Mouse (Mus musculus) embryonic facial prominence, embryonic 13.5 days (tissue): Measurements from ENCODE around the gene Vmn1r119. TPM values are rescaled to one million over a fixed set of nuclear protein-coding genes. Genes with fewer than 3 reads are reported as not detected.
"Not testable (repeated sequence)": the region's sequence is repeated elsewhere in the genome, so short reads cannot be mapped to it uniquely, and the experiment has no call there.

Source experiments
- ATAC-seq: fragments of 200-750 bp; cut with Nextera tagmentation; 2 replicates; pipeline ENCODE4 v1.8.0; 2017; ENCODE audit warnings: low read depth; ENCODE audit not compliant: insufficient number of reproducible peaks, insufficient read depth, low FRiP score, low TSS enrichment
- H3K27ac ChIP-seq: fragments of 300-500 bp; sonication (generic); 2 replicates; pipeline ENCODE4 v1.5.1; 2015; ENCODE audit warnings: moderate library complexity, mild to moderate bottlenecking, inconsistent platforms
- H3K27me3 ChIP-seq: fragments of 300-500 bp; sonication (generic); 2 replicates; pipeline ENCODE4 v1.6.1; 2015; ENCODE audit warnings: mild to moderate bottlenecking, inconsistent platforms
- H3K36me3 ChIP-seq: fragments of 300-500 bp; sonication (generic); 2 replicates; pipeline ENCODE4 v1.6.1; 2015; ENCODE audit warnings: mild to moderate bottlenecking, inconsistent platforms
- H3K4me1 ChIP-seq: fragments of 300-500 bp; sonication (generic); 2 replicates; pipeline ENCODE4 v1.6.1; 2015; ENCODE audit warnings: inconsistent platforms
- H3K4me2 ChIP-seq: fragments of 300-500 bp; sonication (generic); 2 replicates; pipeline ENCODE4 v1.6.1; 2015; ENCODE audit warnings: moderate library complexity, mild to moderate bottlenecking, inconsistent platforms
- H3K4me3 ChIP-seq: fragments of 300-500 bp; sonication (generic); 2 replicates; pipeline ENCODE4 v1.5.1; 2015; ENCODE audit warnings: mild to moderate bottlenecking, inconsistent platforms
- H3K9ac ChIP-seq: fragments of 300-500 bp; sonication (generic); 2 replicates; pipeline ENCODE4 v1.6.1; 2015; ENCODE audit warnings: mild to moderate bottlenecking, inconsistent platforms
- H3K9me3 ChIP-seq: fragments of 300-500 bp; sonication (generic); 2 replicates; pipeline ENCODE4 v1.6.1; 2016; ENCODE audit warnings: inconsistent platforms
- WGBS: fragments of 180-500 bp; shearing (Covaris S2); methylation state at CpG from one replicate; pipeline ENCODE4 v1.1.7; 2015; ENCODE audit warnings: mixed read lengths; 5-methylcytosine and 5-hydroxymethylcytosine counted together
- polyA plus RNA-seq: library from polyadenylated mRNA; unstranded; fragments of >200 nt; fragmentation: Nextera tagmentation; extraction: Ambion mirVana; gene quantifications from 2 replicates; pipeline ENCODE4 v1.2.1, GENCODE M21; 2015

Gene Vmn1r119
- not detected in 2 replicates for polyA plus RNA-seq

GRCm38 (mm10) chr7:21012355-21012754 lies at the start of gene Vmn1r119:
TSS of gene Vmn1r119 (minus strand) at chr7:21012455.
- not testable (repeated sequence) for H3K36me3 ChIP-seq, H3K4me3 ChIP-seq, H3K9ac ChIP-seq, H3K27ac ChIP-seq, H3K9me3 ChIP-seq, H3K4me2 ChIP-seq, H3K4me1 ChIP-seq, H3K27me3 ChIP-seq, ATAC-seq
- WGBS = no CpG with 5 or more reads among the region's 2 CpGs

- H3K4me2 ChIP-seq = not testable (repeated sequence)
- 76% methylated on average over 1 of the region's 1 CpGs for WGBS
These were observed 41.4 kb upstream of the Vmn1r119 start, which contains the start of gene Vmn1r120 for GRCm38 (mm10) chr7:21053684-21054083. TSS of gene Vmn1r120 (minus strand) at chr7:21053784.

More at GRCm38 (mm10) chr7:21053684-21054083, 41.4 kb upstream of the Vmn1r119 start, which contains the start of gene Vmn1r120:
- H3K27me3 ChIP-seq, H3K4me1 ChIP-seq, H3K4me3 ChIP-seq, H3K27ac ChIP-seq, H3K9me3 ChIP-seq, H3K9ac ChIP-seq, H3K36me3 ChIP-seq, ATAC-seq: not testable (repeated sequence)

Other genes with a start within 250 kb of the Vmn1r119 start
- not detected in 2 replicates for gene Vmn1r112, start 241.3 kb downstream of the Vmn1r119 start, polyA plus RNA-seq
- not detected in 2 replicates for gene Vmn1r113, start 225.2 kb downstream of the Vmn1r119 start, polyA plus RNA-seq
- gene Vmn1r114, start 200.3 kb downstream of the Vmn1r119 start, polyA plus RNA-seq = not detected in 2 replicates
- gene Vmn1r115, start 167.5 kb downstream of the Vmn1r119 start, polyA plus RNA-seq = not detected in 2 replicates
- not detected in 2 replicates for gene Vmn1r116, start 140.2 kb downstream of the Vmn1r119 start, polyA plus RNA-seq
- not detected in 2 replicates for gene Vmn1r117, start 128.3 kb downstream of the Vmn1r119 start, polyA plus RNA-seq
- gene Vmn1r118, start 100.1 kb downstream of the Vmn1r119 start, polyA plus RNA-seq = not detected in 2 replicates
- not detected in 2 replicates for gene Vmn1r120, start 41.3 kb upstream of the Vmn1r119 start, polyA plus RNA-seq
- not detected in 2 replicates for gene Vmn1r121, start 86.1 kb upstream of the Vmn1r119 start, polyA plus RNA-seq
- gene Vmn1r122, start 121.7 kb upstream of the Vmn1r119 start, polyA plus RNA-seq = not detected in 2 replicates
- not detected in 2 replicates for gene Vmn1r123, start 149.7 kb upstream of the Vmn1r119 start, polyA plus RNA-seq
- not detected in 2 replicates for gene Gm5157, start 178.0 kb upstream of the Vmn1r119 start, polyA plus RNA-seq
- gene Vmn1r124, start 248.2 kb upstream of the Vmn1r119 start, polyA plus RNA-seq = not detected in 2 replicates